Mouse (Mus musculus) kidney, adult 2 months (tissue): ENCODE data around the gene Rhbdf2.

Experiments
- CTCF ChIP-seq: fragments of 200-500 bp; conservative IDR thresholded peaks from 2 replicates; pipeline ENCODE4 v1.5.1; 2011; ENCODE audit warnings: low read depth, mild to moderate bottlenecking, control low read depth, low read length, moderate library complexity, mixed read lengths; ENCODE audit not compliant: insufficient read depth, insufficient read length
- POLR2A ChIP-seq: fragments of 200-500 bp; IDR thresholded peaks from one replicate; pipeline ENCODE4 v1.6.1; 2011; ENCODE audit warnings: low read depth, low read length, control low read depth

DNA sequence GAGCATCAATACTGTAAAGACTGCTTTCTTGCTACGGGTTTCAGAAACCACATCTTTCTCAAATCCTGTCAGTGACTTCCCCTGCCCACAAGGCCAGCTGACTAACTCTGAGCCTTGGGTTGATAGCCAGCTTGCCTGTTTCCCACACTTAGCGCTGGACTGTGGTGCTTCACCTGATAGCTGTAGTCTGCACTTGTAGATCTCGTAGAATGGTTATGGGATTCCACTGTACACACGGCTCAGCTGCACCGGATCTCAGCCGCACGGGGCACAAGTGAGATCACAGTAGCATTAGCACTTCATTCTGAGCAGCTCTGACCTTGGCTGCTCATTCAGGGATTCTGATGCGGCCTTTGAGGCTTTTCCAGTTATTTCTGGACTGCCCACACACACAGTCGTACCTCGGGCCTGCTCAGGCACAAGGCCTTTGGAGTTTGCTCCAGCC lies 41.6 kb upstream of the Rhbdf2 start:
- no peak for TF ChIP-seq CTCF
- TF ChIP-seq POLR2A, result no peak
